In genomic region chr11:7534590-7534989, GRCm38 (mm10) we compare ENCODE assay signal across 15 mouse cellular contexts.
"Had no signal": no experiment of that assay in that cellular context is flagged by ENCODE, and none has a peak within 500 bp of the region (broad histone marks: within the 10 kb centered on the region; RNA-seq: fewer than 3 reads in every experiment).

No protein-coding gene starts in this region.

- H3K36me3 ChIP-seq: midbrain, embryonic 13.5 days; midbrain, embryonic 15.5 days; neural tube, embryonic 12.5 days; stomach, embryonic 15.5 days had no signal

- H3K27me3 ChIP-seq: megakaryocyte, embryonic 14.5 days; midbrain, embryonic 13.5 days; midbrain, embryonic 15.5 days; neural tube, embryonic 12.5 days; stomach, embryonic 15.5 days had no signal

- H3K27ac ChIP-seq: macrophage; midbrain, embryonic 13.5 days; midbrain, embryonic 15.5 days; neural tube, embryonic 12.5 days; stomach, embryonic 15.5 days; stomach, postnatal 0 days had no signal

- H3K9me3 ChIP-seq: midbrain, embryonic 15.5 days; stomach, embryonic 15.5 days had no signal

- H3K4me3 ChIP-seq: megakaryocyte, embryonic 14.5 days; midbrain, embryonic 13.5 days; midbrain, embryonic 15.5 days; neural tube, embryonic 12.5 days; stomach, embryonic 15.5 days had no signal

- DNase-seq: lung, adult 18-20 months; lung, embryonic 14.5 days; lung, postnatal 10 days; lung, postnatal 36 days; right cerebral cortex, postnatal 14 days; thymus, adult 18-20 months; thymus, postnatal 14 days; thymus, postnatal 36 days had no signal

- H3K4me1 ChIP-seq: megakaryocyte, embryonic 14.5 days; midbrain, embryonic 13.5 days; midbrain, embryonic 15.5 days; neural tube, embryonic 12.5 days; stomach, embryonic 15.5 days had no signal

- H3K9ac ChIP-seq: lung, embryonic 14.5 days; midbrain, embryonic 13.5 days; midbrain, embryonic 15.5 days; neural tube, embryonic 12.5 days; stomach, embryonic 15.5 days had no signal
